Mouse (Mus musculus) Patski (cell line): ENCODE data around the gene Tnfrsf22. TPM values are rescaled to one million over a fixed set of nuclear protein-coding genes. Genes with fewer than 3 reads are reported as not detected.

Experiments used
- ATAC-seq: fragments of 100-300 bp; one replicate; pipeline ENCODE4 v1.8.0; 2021
- CTCF ChIA-PET: fragments of 350-600 bp; sonication (Branson Sonifier 250); formaldehyde crosslinking; loops from one replicate; lab custom pipeline; 2022; ENCODE audit warnings: inconsistent platforms; lab: Charles Lee
- POLR2A ChIA-PET: fragments of 350-600 bp; sonication (Branson Sonifier 250); formaldehyde crosslinking; loops from one replicate; lab custom pipeline; 2022; ENCODE audit warnings: antibody characterized with exemption, inconsistent platforms; lab: Charles Lee
- DNase-seq: peaks from one replicate; pipeline ENCODE4 v3.0.0-alpha.2; 2011; ENCODE audit warnings: low read depth, low spot score
- H3K27me3 ChIP-seq: fragments of 371-371 bp; one replicate; pipeline ENCODE4 v1.5.1; 2021
- CTCF ChIP-seq: fragments of 100-300 bp; IDR thresholded peaks from one replicate; pipeline ENCODE4 v1.5.1; 2021
- in situ Hi-C: fragments of 300-500 bp; cut with MboI; formaldehyde crosslinking; loops from 3 replicates; pipeline ENCODE4 v1.11.1; 2018; ENCODE audit warnings: low pct_unique_long_range_greater_than_20kb, mixed read lengths
- polyA plus RNA-seq: library from polyadenylated mRNA; unstranded; gene quantifications from one replicate; pipeline ENCODE4 v1.2.3, GENCODE M21; 2021

Gene Tnfrsf22
- polyA plus RNA-seq, 1 experiment from 2014 or later, result 39.1 TPM

DNA sequence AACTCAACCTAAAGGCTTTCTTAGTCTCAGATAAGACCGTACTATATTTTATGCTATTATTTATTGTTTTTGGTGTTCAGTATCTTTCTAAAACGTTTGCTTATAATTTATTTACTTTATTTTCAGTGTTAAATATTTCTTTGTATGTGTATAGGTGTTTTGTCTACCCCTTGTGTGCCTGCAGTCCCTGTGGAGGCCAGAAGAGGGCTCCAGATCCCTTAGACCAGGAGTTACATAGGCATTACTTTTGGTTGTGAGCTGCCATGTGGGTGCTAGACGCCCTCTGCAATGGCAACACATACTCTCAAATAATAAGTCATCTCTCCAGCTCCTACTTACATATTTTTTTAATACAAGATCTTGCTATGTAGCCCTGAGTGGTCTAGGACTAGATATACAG is 37.2 kb downstream of the Tnfrsf22 start:
- ATAC-seq (no peak), DNase-seq (no peak)
- H3K27me3 ChIP-seq, result no peaks in the 10 kb centered on the region
- CTCF ChIA-PET, result no interaction called here
- peak; percentile 72 for TF ChIP-seq CTCF
- in situ Hi-C loops, result no loop called here
- POLR2A ChIA-PET, result no interaction called here

DNA sequence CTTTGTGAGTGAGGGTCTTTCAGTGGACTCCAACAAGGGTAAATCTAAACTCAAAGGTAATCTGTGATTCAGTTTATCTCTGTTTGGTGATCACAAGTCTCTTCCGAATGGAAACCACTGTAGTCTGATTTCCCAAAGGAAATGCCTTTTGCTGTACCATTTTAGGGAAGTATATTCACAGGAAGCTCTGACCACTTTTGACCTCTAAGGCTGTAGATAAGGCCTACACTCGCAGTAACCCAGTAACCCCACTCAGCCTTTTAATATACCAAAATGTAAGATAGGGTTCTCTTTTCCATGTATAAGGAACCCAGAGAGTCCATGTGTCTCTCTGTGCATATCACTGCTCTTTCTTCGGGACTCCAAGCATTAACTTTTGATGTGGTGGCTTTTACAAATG is 44.1 kb downstream of the Tnfrsf22 start:
- ATAC-seq (no peak), DNase-seq (no peak)
- no peaks in the 10 kb centered on the region for H3K27me3 ChIP-seq
- ChIA-PET POLR2A (no interaction called here), CTCF (no interaction called here)
- TF ChIP-seq CTCF, result no peak
- in situ Hi-C loops, result no loop called here

DNA sequence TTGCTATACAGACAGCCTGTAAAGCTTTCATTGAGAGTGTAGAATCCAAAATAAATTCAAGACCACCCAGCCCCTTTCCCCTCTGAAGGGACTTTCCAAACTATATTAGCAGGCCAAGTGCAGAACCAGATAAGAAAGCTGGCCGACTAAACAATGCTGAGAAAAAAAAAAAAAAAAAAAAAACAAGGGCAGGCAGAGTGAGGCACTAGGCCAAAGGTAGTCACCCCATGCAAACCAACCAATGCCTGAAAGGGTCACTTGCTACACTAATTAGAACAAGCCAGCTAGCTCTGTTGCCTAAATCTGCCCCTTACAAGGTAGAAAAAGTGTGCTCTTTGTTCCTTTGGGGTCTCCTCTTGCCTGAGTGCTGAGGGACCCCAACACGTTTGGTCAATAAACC is 44.6 kb downstream of the Tnfrsf22 start:
- DNase-seq (no peak), ATAC-seq (no peak)
- no peak for TF ChIP-seq CTCF
- ChIA-PET CTCF (no interaction called here), POLR2A (interaction anchor here (0.7 kb wide), 1 partner anchor 81 kb away, joined by 7 read pairs; the partner anchor contains the start of gene Tnfrsf23)
- H3K27me3 ChIP-seq, result no peaks in the 10 kb centered on the region
- in situ Hi-C loops, result no loop called here

DNA sequence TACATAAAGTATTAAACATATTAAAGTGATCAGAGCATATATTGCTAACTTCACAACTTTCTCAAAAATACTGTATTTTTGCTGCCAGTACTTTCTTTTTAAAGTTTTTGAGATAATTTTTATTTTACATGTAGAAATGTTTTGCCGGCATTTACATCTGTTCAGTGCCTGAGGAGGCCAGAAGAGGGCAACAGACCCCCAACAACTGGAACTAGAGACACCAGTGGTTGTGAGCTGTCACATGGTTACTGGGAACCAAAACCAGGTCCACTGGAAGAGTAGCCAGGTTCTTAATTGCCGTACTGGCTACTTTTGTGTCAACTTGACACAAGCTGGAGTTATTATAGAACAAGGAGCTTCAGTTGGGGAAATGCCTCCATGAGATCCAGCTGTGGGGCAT is 47.8 kb downstream of the Tnfrsf22 start:
- in situ Hi-C loops, result no loop called here
- POLR2A ChIA-PET, result no interaction called here
- CTCF ChIA-PET, result interaction anchor here (1.3 kb wide), 1 partner anchor 9 kb away, joined by 3 read pairs; no protein-coding TSS in a partner anchor
- H3K27me3 ChIP-seq, result no peaks in the 10 kb centered on the region
- ATAC-seq (no peak), DNase-seq (no peak)
- TF ChIP-seq CTCF, result no peak

DNA sequence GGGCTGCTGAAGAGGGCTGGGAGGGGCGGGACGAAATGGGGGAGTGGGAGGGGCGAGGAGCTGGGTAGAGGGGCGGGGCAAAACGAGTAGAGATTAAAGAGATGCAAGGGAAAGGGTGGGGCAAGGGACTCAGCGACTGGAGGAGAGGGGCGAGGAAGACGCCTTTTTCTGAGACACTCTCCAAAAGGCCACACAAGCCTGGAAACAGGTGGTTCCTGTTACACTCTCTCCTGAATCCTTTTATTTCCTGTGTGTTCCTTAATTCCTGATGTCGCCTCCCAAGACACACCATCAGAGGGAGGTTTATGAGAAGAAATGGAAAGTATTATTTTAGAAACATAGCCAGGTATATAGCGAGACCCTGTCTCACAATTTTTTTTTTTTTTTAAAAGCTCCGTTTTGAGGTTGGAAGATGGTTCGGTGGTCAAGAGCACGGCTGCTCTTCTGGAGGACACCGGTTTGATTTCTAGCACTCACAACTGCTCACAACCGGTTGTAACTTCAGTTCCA is 49.2 kb downstream of the Tnfrsf22 start:
- ChIA-PET CTCF (no interaction called here), POLR2A (interaction anchor here (1.0 to 1.2 kb wide), 2 partner anchors 15 to 34 kb away, joined by 3 read pairs; no protein-coding TSS in a partner anchor)
- H3K27me3 ChIP-seq, result no peaks in the 10 kb centered on the region
- DNase-seq (no peak), ATAC-seq (no peak)
- in situ Hi-C loops, result no loop called here
- no peak for TF ChIP-seq CTCF

DNA sequence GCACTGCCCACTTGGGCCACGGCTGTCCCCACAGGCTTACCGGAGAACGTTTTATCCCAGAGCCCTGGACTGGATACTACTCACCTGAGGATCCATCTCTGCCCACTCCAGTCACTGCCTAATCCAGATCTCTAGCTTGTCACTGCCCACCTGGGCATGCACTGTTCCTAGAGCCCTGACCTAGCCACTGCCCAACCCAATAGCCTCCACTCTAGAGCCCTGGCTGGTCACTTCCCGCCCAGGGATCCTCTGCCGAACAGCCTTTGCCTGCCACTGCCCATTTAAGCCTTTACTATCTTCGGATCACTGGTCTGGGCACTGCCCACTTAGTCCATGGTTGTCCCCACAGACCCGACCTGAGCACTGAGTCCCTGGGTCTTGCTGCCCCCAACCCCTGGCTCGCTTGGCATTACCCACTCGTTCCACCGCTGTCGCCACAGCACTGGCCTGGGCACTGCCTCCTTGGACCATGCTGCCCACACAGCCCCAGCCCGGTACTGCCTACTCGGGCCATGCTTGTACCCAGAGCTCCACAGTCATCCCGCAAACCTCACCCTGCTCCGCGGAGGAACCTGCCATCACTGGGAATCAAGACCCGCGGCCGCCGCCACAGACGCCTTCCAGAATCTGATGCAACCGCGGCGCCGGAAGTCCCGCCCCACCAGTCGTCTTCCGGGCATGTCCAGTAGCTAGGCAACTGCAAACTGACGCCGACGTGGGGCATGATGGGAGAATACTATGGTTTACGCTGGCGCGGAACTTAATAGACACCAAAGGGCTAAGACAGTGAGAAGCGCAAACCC is 49.8 kb downstream of the Tnfrsf22 start, which contains the start of gene Cars:
Gene Cars (minus strand): TSS at position 663 of the 803 bp plus-strand sequence.
- no peaks in the 10 kb centered on the region for H3K27me3 ChIP-seq
- in situ Hi-C loops, result loop anchor here (5.0 kb wide), 1 partner anchor 93 kb away; no protein-coding TSS in a partner anchor
- DNase-seq (peak; percentile 70), ATAC-seq (peak; percentile 86)
- POLR2A ChIA-PET, result interaction anchor here (1.0 to 1.2 kb wide), 3 partner anchors 11 to 33 kb away, joined by 3 read pairs; no protein-coding TSS in a partner anchor
- TF ChIP-seq CTCF, result no peak
- CTCF ChIA-PET, result no interaction called here

DNA sequence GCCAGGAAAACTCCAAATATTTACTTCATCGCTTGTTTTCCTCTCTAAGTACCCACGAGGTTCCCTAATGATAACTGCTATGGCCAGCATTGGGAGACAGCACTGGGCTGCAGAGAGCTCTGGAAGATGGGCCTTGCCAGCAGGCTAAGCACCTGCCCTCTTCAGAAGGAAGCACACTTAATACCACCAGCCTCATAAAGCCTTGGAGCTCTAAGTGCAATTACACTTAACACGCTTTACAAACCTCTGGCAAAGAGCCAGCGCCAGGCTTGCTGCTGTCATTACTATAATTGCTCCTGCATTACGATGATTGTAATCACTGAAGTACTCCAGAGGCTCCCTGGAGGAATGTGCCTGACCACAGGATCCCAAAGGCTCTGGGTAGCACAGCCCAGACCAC is 54.6 kb downstream of the Tnfrsf22 start:
- H3K27me3 ChIP-seq, result no peaks in the 10 kb centered on the region
- POLR2A ChIA-PET, result no interaction called here
- no peak for TF ChIP-seq CTCF
- in situ Hi-C loops, result loop anchor here (5.0 kb wide), 1 partner anchor 97 kb away; no protein-coding TSS in a partner anchor
- ATAC-seq (peak; percentile 77), DNase-seq (peak; percentile 90)
- CTCF ChIA-PET, result interaction anchor here (1.4 to 3.7 kb wide), 2 partner anchors 11 to 58 kb away, joined by 3 to 17 read pairs; no protein-coding TSS in a partner anchor

DNA sequence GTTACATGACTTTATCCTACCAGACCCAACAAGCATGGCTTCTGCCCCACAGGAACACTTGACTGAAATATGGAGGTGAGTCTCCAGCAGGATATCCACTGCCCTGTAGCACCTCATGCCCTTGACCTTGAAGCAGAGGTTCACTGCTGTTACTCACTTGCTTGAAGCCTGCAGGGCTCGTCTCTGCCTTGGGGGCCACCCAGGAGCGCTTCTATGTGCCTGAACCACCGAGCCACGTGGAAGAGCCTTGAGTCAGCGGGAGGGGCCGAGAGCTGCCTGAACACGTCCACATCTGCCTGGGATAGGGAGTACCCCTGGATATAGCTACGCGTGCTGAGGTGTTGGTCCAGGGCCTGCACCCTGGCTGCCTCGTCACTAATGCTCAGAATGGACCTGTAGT is 57.2 kb downstream of the Tnfrsf22 start:
- no peak for TF ChIP-seq CTCF
- H3K27me3 ChIP-seq, result no peaks in the 10 kb centered on the region
- POLR2A ChIA-PET, result interaction anchor here (0.6 kb wide), 1 partner anchor 469 kb away, joined by 5 read pairs; no protein-coding TSS in a partner anchor
- no peak for ATAC-seq
- no peak for DNase-seq
- in situ Hi-C loops, result no loop called here
- CTCF ChIA-PET, result no interaction called here

DNA sequence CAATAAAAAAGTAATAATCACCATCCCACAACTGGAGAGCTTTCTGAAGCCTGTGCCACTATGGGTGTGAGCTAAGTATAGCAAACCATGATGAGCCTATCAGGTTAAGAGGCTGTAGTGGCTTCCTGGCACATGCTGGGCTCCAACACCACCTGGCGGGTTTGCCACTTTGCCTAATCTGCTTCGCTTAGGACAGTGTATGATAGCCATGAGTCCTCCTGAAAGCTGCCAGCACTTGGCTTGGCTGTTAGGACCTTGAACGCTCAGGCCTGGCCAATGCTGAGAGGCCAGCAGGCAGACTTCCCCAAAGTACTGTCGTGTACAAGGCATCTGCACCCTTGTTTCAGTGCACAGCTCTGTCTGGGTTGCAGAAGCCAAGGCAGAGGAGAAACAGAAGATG is 61.5 kb downstream of the Tnfrsf22 start:
- no peak for DNase-seq
- in situ Hi-C loops, result loop anchor here (10.0 kb wide), 1 partner anchor 167 kb away; the partner anchor contains the start of gene Osbpl5
- POLR2A ChIA-PET, result no interaction called here
- ATAC-seq, result no peak
- no peaks in the 10 kb centered on the region for H3K27me3 ChIP-seq
- CTCF ChIA-PET, result no interaction called here
- no peak for TF ChIP-seq CTCF

DNA sequence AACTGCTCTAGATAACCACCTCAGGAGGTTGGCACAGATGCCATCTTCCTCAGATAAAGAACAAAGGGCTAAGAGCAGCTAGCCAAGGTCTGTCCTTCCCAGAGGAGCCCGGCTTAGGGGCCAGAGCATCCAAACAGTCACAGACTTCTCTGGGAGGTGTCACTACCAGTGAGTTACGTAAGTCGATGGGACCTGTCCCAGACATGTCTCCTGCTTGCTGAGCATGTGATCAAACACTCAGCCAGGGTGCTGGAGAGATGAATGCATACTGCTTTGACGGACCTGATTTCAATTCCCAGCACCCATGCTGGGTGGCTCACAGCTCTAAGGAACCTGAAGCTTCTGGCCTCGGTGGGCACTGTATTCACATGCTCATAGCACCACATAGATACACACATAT is 61.9 kb downstream of the Tnfrsf22 start:
- DNase-seq (no peak), ATAC-seq (no peak)
- in situ Hi-C loops, result loop anchor here (10.0 kb wide), 1 partner anchor 167 kb away; the partner anchor contains the start of gene Osbpl5
- TF ChIP-seq CTCF, result no peak
- H3K27me3 ChIP-seq, result no peaks in the 10 kb centered on the region
- CTCF ChIA-PET, result no interaction called here
- POLR2A ChIA-PET, result no interaction called here

Other genes with a start within 250 kb of the Tnfrsf22 start
- gene Cdkn1c, start 188.6 kb downstream of the Tnfrsf22 start, polyA plus RNA-seq, result 0.06 TPM
- gene Slc22a18, start 175.9 kb downstream of the Tnfrsf22 start, polyA plus RNA-seq, result 0.13 TPM
- not detected for gene Phlda2, start 146.5 kb downstream of the Tnfrsf22 start, polyA plus RNA-seq
- 127 TPM for gene Nap1l4, start 100.6 kb downstream of the Tnfrsf22 start, polyA plus RNA-seq
- gene Cars, start 49.6 kb downstream of the Tnfrsf22 start, polyA plus RNA-seq, result 81.5 TPM
- 0.06 TPM for gene Tnfrsf26, start 20.9 kb downstream of the Tnfrsf22 start, polyA plus RNA-seq
- gene Tnfrsf23, start 36.2 kb upstream of the Tnfrsf22 start, polyA plus RNA-seq, result 20.6 TPM
- gene Osbpl5, start 107.3 kb upstream of the Tnfrsf22 start, polyA plus RNA-seq, result 50.0 TPM
- not detected for gene Mrgprg, start 117.3 kb upstream of the Tnfrsf22 start, polyA plus RNA-seq
- gene Mrgpre, start 134.8 kb upstream of the Tnfrsf22 start, polyA plus RNA-seq, result 5.1 TPM
- 23.5 TPM for gene Nadsyn1, start 173.2 kb upstream of the Tnfrsf22 start, polyA plus RNA-seq
- gene Dhcr7, start 173.5 kb upstream of the Tnfrsf22 start, polyA plus RNA-seq, result 45.7 TPM
- gene Gm498, start 217.2 kb upstream of the Tnfrsf22 start, polyA plus RNA-seq, result not detected